ENCODE assay signal across 20 mouse cellular contexts in genomic region chr5:53210481-53210880, GRCm38 (mm10). TPM values are rescaled to one million over a fixed set of nuclear protein-coding genes. Genes with fewer than 3 reads are reported as not detected.
DNase-seq lines count a peak whose midpoint lies in the region; ATAC-seq and TF ChIP-seq lines count a peak whose summit lies in the region.
"Had no signal": no experiment of that assay in that cellular context is flagged by ENCODE, and none has a peak within 500 bp of the region (broad histone marks: within the 10 kb centered on the region; RNA-seq: fewer than 3 reads in every experiment).

No protein-coding gene starts in this region.

- H3K27me3 ChIP-seq in limb, embryonic 14.5 days (ENCODE audit: control insufficient read depth, insufficient read depth, low read length): peaks cover 28% of the 10 kb centered on the region
- peaks cover 59% of the 10 kb centered on the region for H3K27me3 ChIP-seq in limb, embryonic 10.5 days (ENCODE audit: low read depth, poor library complexity, severe bottlenecking)
- H3K27me3 ChIP-seq in forebrain, embryonic 15.5 days: no peaks in the 10 kb centered on the region

- no peaks in the 10 kb centered on the region for H3K9me3 ChIP-seq in limb, embryonic 14.5 days (ENCODE audit: control insufficient read depth, low read length)
- H3K9me3 ChIP-seq in limb, embryonic 10.5 days (replicated peaks): no peaks in the 10 kb centered on the region
- H3K9me3 ChIP-seq in forebrain, embryonic 15.5 days: no peaks in the 10 kb centered on the region
- H3K9me3 ChIP-seq: heart, embryonic 13.5 days; intestine, embryonic 15.5 days; limb, embryonic 12.5 days; liver, embryonic 13.5 days had no signal

- 80% methylated on average over 4 of the region's 4 CpGs for WGBS in limb, embryonic 14.5 days
- 75% methylated on average over 4 of the region's 4 CpGs for WGBS in limb, embryonic 10.5 days
- 69% methylated on average over 4 of the region's 4 CpGs for WGBS in forebrain, embryonic 15.5 days

- no peak for TF ChIP-seq CTCF in gastrocnemius, adult 2 months (IDR thresholded peaks at IDR 0.05)
- no peak for TF ChIP-seq CTCF in cortical plate, adult 2 months (IDR thresholded peaks at IDR 0.05; ENCODE audit: extremely low read depth, insufficient read depth, low read length)

- peak overlapping the region; percentile 20 for H3K4me3 ChIP-seq in gastrocnemius, adult 2 months
- H3K4me3 ChIP-seq in limb, embryonic 14.5 days (replicated peaks; ENCODE audit: low read length): no peak overlapping the region
- H3K4me3 ChIP-seq in limb, embryonic 10.5 days: no peak overlapping the region
- H3K4me3 ChIP-seq in cortical plate, adult 2 months (ENCODE audit: insufficient read depth, low read length): peak overlapping the region; percentile 88
- no peak overlapping the region for H3K4me3 ChIP-seq in forebrain, embryonic 15.5 days
- H3K4me3 ChIP-seq: heart, embryonic 13.5 days; intestine, embryonic 15.5 days; limb, embryonic 12.5 days; liver, embryonic 13.5 days; myocyte had no signal

- H3K4me2 ChIP-seq in limb, embryonic 14.5 days (replicated peaks; ENCODE audit: low read depth, low read length, severe bottlenecking): no peak overlapping the region
- peak overlapping the region; percentile 96 for H3K4me2 ChIP-seq in forebrain, embryonic 15.5 days (replicated peaks)
- H3K4me2 ChIP-seq: heart, embryonic 13.5 days; intestine, embryonic 15.5 days; limb, embryonic 12.5 days; liver, embryonic 13.5 days; lung, embryonic 14.5 days had no signal

- peaks cover 12% of the 10 kb centered on the region; the same call in 1 of the 2 replicates for H3K4me1 ChIP-seq in limb, embryonic 14.5 days (ENCODE audit: control insufficient read depth, insufficient read depth, low read length)
- peaks cover 23% of the 10 kb centered on the region for H3K4me1 ChIP-seq in limb, embryonic 10.5 days
- H3K4me1 ChIP-seq in cortical plate, adult 2 months (ENCODE audit: control insufficient read depth, insufficient read depth, low read length): peaks cover 1% of the 10 kb centered on the region; the same call in 1 of the 2 replicates
- peaks cover 56% of the 10 kb centered on the region for H3K4me1 ChIP-seq in forebrain, embryonic 15.5 days

- H3K36me3 ChIP-seq in limb, embryonic 14.5 days (ENCODE audit: control insufficient read depth, insufficient read depth, low read length): no peaks in the 10 kb centered on the region
- H3K36me3 ChIP-seq in limb, embryonic 10.5 days: no peaks in the 10 kb centered on the region
- no peaks in the 10 kb centered on the region for H3K36me3 ChIP-seq in forebrain, embryonic 15.5 days
- H3K36me3 ChIP-seq: heart, embryonic 13.5 days; intestine, embryonic 15.5 days; limb, embryonic 12.5 days; liver, embryonic 13.5 days had no signal

- DNase-seq in gastrocnemius, adult 2 months: no peak
- DNase-seq in gastrocnemius, postnatal 4 days (ENCODE audit: low spot score in 2 of 2): no peak
- DNase-seq in limb, embryonic 14.5 days (ENCODE audit: low spot score): no peak
- DNase-seq in limb, embryonic 10.5 days (ENCODE audit: low spot score): no peak
- DNase-seq in urinary bladder, postnatal 10 days (ENCODE audit: low spot score): no peak
- DNase-seq: heart, adult 18-20 months; kidney, adult 9 months; kidney, postnatal 4 days; layer of hippocampus, adult 9-11 months; liver, embryonic 13.5 days; lung, embryonic 14.5 days; lung, postnatal 4 days; right cerebral cortex, postnatal 4 days; thymus, adult 2 months had no signal

- no peak overlapping the region for H3K9ac ChIP-seq in limb, embryonic 14.5 days (ENCODE audit: low read depth, low read length, severe bottlenecking)
- no peak overlapping the region for H3K9ac ChIP-seq in forebrain, embryonic 15.5 days (replicated peaks)
- H3K9ac ChIP-seq: heart, embryonic 13.5 days; intestine, embryonic 15.5 days; limb, embryonic 12.5 days; liver, embryonic 13.5 days; lung, embryonic 14.5 days had no signal

- no peak for TF ChIP-seq POLR2A in limb, embryonic 14.5 days (IDR thresholded peaks at IDR 0.05; ENCODE audit: borderline replicate concordance, extremely low read depth, insufficient read depth, insufficient read length)
- TF ChIP-seq POLR2A in cortical plate, adult 2 months (IDR thresholded peaks at IDR 0.05; ENCODE audit: extremely low read depth, insufficient read depth, low read length): no peak

- intact Hi-C loops in gastrocnemius, adult 2 months (cut with DNase I): no loop called here

- peak; percentile 28; the same call in 1 of the 2 replicates for ATAC-seq in limb, embryonic 14.5 days (ENCODE audit: low FRiP score, low read depth)
- ATAC-seq in forebrain, embryonic 15.5 days (replicated peaks): no peak
- ATAC-seq: intestine, embryonic 15.5 days had no signal

- peak overlapping the region; percentile 80 for H3K27ac ChIP-seq in gastrocnemius, adult 2 months
- H3K27ac ChIP-seq in limb, embryonic 14.5 days (replicated peaks; ENCODE audit: low read depth, low read length): no peak overlapping the region
- no peak overlapping the region for H3K27ac ChIP-seq in limb, embryonic 10.5 days
- H3K27ac ChIP-seq in cortical plate, adult 2 months (ENCODE audit: insufficient read depth, low read length): no peak overlapping the region
- H3K27ac ChIP-seq in forebrain, embryonic 15.5 days (replicated peaks): no peak overlapping the region
- H3K27ac ChIP-seq: heart, embryonic 13.5 days; intestine, embryonic 15.5 days; limb, embryonic 12.5 days; liver, embryonic 13.5 days had no signal

RNA-seq across cellular contexts. Expression of gene Sel1l3, which starts 3.2 kb away (rescaled TPM):
- 10 to 100 TPM; 59.8 to 69.4 TPM for total RNA-seq in gastrocnemius, adult 2 months (2021)
- total RNA-seq in gastrocnemius, postnatal 4 days (2021): 10 to 100 TPM; 95.0 to 95.4 TPM
- polyA plus RNA-seq in limb, embryonic 14.5 days (2012; rRNA removed): 4.6 and 5.1 TPM in 2 replicates
- polyA plus RNA-seq in limb, embryonic 14.5 days (2014; fragmentation: Nextera tagmentation; extraction: Ambion mirVana): 2.7 and 3.6 TPM in 2 replicates
- polyA plus RNA-seq in limb, embryonic 10.5 days (2016; fragmentation: Nextera tagmentation; extraction: Ambion mirVana): 0.68 and 1.2 TPM in 2 replicates
- 47.7 and 53.1 TPM in 2 replicates for polyA plus RNA-seq in cortical plate, adult 2 months (2012; rRNA removed)
- polyA plus RNA-seq in forebrain, embryonic 15.5 days (2015; fragmentation: Nextera tagmentation; extraction: Ambion mirVana): 11.0 and 11.4 TPM in 2 replicates

RNA-seq across cellular contexts. Expression of gene Smim20, which starts 56.4 kb away (rescaled TPM):
- total RNA-seq in gastrocnemius, adult 2 months (2021): 10 to 100 TPM; 55.5 to 67.5 TPM
- 10 to 100 TPM; 87.0 to 90.8 TPM for total RNA-seq in gastrocnemius, postnatal 4 days (2021)
- polyA plus RNA-seq in limb, embryonic 14.5 days (2012; rRNA removed): 47.4 and 48.1 TPM in 2 replicates
- polyA plus RNA-seq in limb, embryonic 14.5 days (2014; fragmentation: Nextera tagmentation; extraction: Ambion mirVana): 100 and 112 TPM in 2 replicates
- 59.0 and 62.6 TPM in 2 replicates for polyA plus RNA-seq in limb, embryonic 10.5 days (2016; fragmentation: Nextera tagmentation; extraction: Ambion mirVana)
- 61.1 and 82.2 TPM in 2 replicates for polyA plus RNA-seq in cortical plate, adult 2 months (2012; rRNA removed)
- polyA plus RNA-seq in forebrain, embryonic 15.5 days (2015; fragmentation: Nextera tagmentation; extraction: Ambion mirVana): 59.9 and 65.8 TPM in 2 replicates

Comparison
In these comparisons a context has a peak if more than half of its experiments do, and no peak if none do; other contexts are left out.
1. H3K4me3 ChIP-seq: peak in gastrocnemius, adult 2 months (single experiment) and cortical plate, adult 2 months (single experiment); none in limb, embryonic 14.5 days (single experiment), limb, embryonic 10.5 days (single experiment) and forebrain, embryonic 15.5 days (single experiment).